Mouse (Mus musculus) midbrain, postnatal 0 days (tissue): Measurements from ENCODE around the gene Pip4k2a. TPM values are rescaled to one million over a fixed set of nuclear protein-coding genes. Genes with fewer than 3 reads are reported as not detected.
A peak's percentile ranks its signal among the peaks of the same experiment; 100 is the strongest.

Experiments used
- ATAC-seq: fragments of 200-750 bp; cut with Nextera tagmentation; 2 replicates; pipeline ENCODE4 v1.8.0; 2017; ENCODE audit warnings: moderate number of reproducible peaks, mild to moderate bottlenecking, moderate TSS enrichment, moderate library complexity; ENCODE audit not compliant: low FRiP score
- DNase-seq: peaks from one replicate; pipeline ENCODE4 v3.0.0-alpha.2; 2015; ENCODE audit warnings: low spot score
- H3K27ac ChIP-seq: fragments of 300-500 bp; sonication (generic); 2 replicates; pipeline ENCODE4 v1.5.1; 2014; ENCODE audit warnings: low read depth, mild to moderate bottlenecking, low read length, mixed read lengths
- H3K27me3 ChIP-seq: fragments of 300-500 bp; sonication (generic); 2 replicates; pipeline ENCODE4 v1.6.1; 2014; ENCODE audit warnings: low read length, control low read depth, mixed read lengths; ENCODE audit not compliant: insufficient read depth
- H3K36me3 ChIP-seq: fragments of 300-500 bp; sonication (generic); 2 replicates; pipeline ENCODE4 v1.6.1; 2014; ENCODE audit warnings: low read length, control low read depth, mixed read lengths; ENCODE audit not compliant: insufficient read depth
- H3K4me1 ChIP-seq: fragments of 300-500 bp; sonication (generic); 2 replicates; pipeline ENCODE4 v1.6.1; 2014; ENCODE audit warnings: mild to moderate bottlenecking, control low read depth, antibody characterized with exemption, low read length, mixed read lengths; ENCODE audit not compliant: insufficient read depth
- H3K4me2 ChIP-seq: fragments of 300-500 bp; sonication (generic); 2 replicates; pipeline ENCODE4 v1.6.1; 2014; ENCODE audit warnings: low read depth, mild to moderate bottlenecking, low read length, mixed read lengths; ENCODE audit not compliant: poor library complexity, severe bottlenecking
- H3K4me3 ChIP-seq: fragments of 300-500 bp; sonication (generic); 2 replicates; pipeline ENCODE4 v1.5.1; 2014; ENCODE audit warnings: low read depth, mild to moderate bottlenecking, low read length, moderate library complexity
- H3K9ac ChIP-seq: fragments of 300-500 bp; sonication (generic); replicated peaks from 2 replicates; pipeline ENCODE4 v1.6.1; 2014; ENCODE audit warnings: mild to moderate bottlenecking, low read length, moderate library complexity, mixed read lengths; ENCODE audit not compliant: poor library complexity, severe bottlenecking
- H3K9me3 ChIP-seq: fragments of 300-500 bp; sonication (generic); 2 replicates; pipeline ENCODE4 v1.6.1; 2016; ENCODE audit warnings: low read length, control low read depth
- CTCF ChIP-seq: IDR thresholded peaks from 2 replicates; pipeline ENCODE4 v1.5.1; 2016; ENCODE audit warnings: antibody characterized with exemption, mild to moderate bottlenecking
- whole genome bisulfite sequencing: fragments of 180-500 bp; shearing (Covaris S2); extraction: QIAGEN DNeasy Blood & Tissue Kit; methylation state at CpG from one replicate; pipeline ENCODE4 v1.1.7; 2014; 5-methylcytosine and 5-hydroxymethylcytosine counted together
- polyA plus RNA-seq: library from polyadenylated mRNA; unstranded; fragments of >200 nt; fragmentation: Nextera tagmentation; extraction: Ambion mirVana; gene quantifications from 2 replicates; pipeline ENCODE4 v1.2.1, GENCODE M21; 2015
- total RNA-seq: library from RNA; depleted of rRNA; stranded (reverse); fragments of >200 nt; gene quantifications from 2 replicates; pipeline ENCODE4 v1.2.3, GENCODE M21; 2014

Gene Pip4k2a
- total and polyA plus RNA-seq, 2 experiments from 2014 or later = 7.1 to 8.1 TPM

DNA sequence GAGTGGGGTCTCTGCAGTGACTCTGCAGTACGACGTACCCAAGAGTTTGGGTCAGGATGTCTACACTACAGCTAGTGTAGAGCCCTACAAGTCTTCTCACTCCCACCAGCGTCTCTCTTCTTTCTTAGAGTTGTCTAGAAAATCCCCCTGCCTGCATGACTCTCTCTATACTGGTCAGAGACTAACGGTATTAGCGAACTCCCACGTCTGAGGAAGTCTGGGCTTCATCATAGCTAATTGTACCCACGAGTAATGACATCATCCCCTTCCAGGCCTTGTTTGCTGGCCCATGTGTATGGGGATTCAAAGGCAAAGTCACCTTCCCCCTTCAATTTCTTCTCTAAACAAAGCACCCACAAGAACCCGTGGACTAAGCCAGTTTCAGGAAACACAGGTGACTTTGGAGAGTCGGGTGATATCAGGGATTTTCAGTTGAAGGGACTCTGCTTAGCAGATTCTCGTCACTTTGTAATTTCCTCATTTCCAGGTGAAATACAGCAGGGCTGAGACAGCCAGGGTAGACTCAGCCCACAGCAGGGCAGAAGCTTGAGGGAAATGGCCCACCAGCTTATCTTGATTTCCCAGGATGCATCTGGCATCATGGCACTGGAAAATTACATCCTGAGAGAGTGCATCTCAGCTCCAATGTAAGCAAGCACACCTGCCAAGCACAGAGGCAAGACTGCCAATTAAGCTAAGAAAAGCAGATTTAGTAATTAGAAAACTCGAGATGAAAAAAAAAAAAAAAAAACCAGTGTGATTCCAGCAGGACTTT, 107.5 kb downstream of the Pip4k2a start:
- TF ChIP-seq CTCF = no peak

DNA sequence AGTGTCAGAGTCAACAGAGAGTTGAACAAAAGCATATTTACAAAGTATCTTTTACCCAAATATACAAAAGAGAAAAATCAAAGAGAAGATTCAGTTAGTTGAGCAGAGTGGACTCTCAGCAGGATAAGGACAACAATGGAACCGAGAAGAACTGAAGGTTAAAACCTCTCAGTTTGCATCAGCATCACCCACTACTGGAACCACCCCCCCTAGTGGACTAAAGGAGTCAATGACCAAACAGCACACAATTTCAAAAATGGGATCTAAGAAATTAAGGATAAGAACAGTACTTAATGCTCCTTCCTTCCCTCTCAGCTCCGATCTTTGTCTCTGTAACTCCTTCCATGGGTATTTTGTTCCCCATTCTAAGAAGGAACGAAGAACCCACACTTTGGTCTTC, 113.6 kb downstream of the Pip4k2a start:
- H3K4me3 ChIP-seq = no peak overlapping the region
- H3K27ac ChIP-seq = no peak overlapping the region
- H3K9me3 ChIP-seq = no peaks in the 10 kb centered on the region
- TF ChIP-seq CTCF = peak; percentile 28
- no peaks in the 10 kb centered on the region for H3K36me3 ChIP-seq
- no peaks in the 10 kb centered on the region for H3K27me3 ChIP-seq
- H3K4me2 ChIP-seq = no peak overlapping the region
- no peak for DNase-seq
- 82% methylated on average over 3 of the region's 3 CpGs for WGBS
- H3K9ac ChIP-seq = no peak overlapping the region
- no peaks in the 10 kb centered on the region for H3K4me1 ChIP-seq
- ATAC-seq = no peak

More for the DNA sequence above, 107.5 kb downstream of the Pip4k2a start:
- Histone ChIP-seq H3K4me2 (no peak overlapping the region), H3K36me3 (no peaks in the 10 kb centered on the region), H3K27me3 (no peaks in the 10 kb centered on the region), H3K27ac (no peak overlapping the region), H3K9ac (no peak overlapping the region), H3K4me3 (no peak overlapping the region), H3K4me1 (no peaks in the 10 kb centered on the region), H3K9me3 (no peaks in the 10 kb centered on the region)
- WGBS = 68% methylated on average over 11 of the region's 11 CpGs
- ATAC-seq (no peak), DNase-seq (no peak)

DNA sequence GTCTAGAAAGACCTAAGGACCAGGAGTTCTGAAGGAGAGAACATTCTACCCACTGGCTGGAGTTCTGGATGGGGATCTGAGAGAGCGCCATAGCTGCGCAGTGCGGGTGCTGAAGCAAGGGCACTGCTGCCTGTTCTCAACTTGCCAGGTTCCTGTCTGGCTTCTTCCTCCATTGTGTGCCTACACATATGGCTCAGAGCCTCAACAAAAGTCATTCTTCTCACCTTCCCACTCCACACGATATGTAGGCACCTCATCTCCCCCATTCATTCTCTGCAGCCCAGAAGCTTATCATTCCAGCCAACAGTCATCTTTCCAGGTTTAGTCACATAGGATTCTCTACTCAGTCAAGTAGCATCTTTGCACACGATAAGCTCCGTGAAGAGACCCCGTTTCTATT, 123.3 kb downstream of the Pip4k2a start:
- Histone ChIP-seq H3K27me3 (no peaks in the 10 kb centered on the region), H3K9me3 (no peaks in the 10 kb centered on the region), H3K4me2 (no peak overlapping the region), H3K27ac (no peak overlapping the region), H3K4me1 (no peaks in the 10 kb centered on the region), H3K36me3 (no peaks in the 10 kb centered on the region), H3K9ac (no peak overlapping the region), H3K4me3 (no peak overlapping the region)
- TF ChIP-seq CTCF = no peak
- WGBS = 91% methylated on average over 7 of the region's 7 CpGs
- no peak for DNase-seq
- ATAC-seq = no peak

DNA sequence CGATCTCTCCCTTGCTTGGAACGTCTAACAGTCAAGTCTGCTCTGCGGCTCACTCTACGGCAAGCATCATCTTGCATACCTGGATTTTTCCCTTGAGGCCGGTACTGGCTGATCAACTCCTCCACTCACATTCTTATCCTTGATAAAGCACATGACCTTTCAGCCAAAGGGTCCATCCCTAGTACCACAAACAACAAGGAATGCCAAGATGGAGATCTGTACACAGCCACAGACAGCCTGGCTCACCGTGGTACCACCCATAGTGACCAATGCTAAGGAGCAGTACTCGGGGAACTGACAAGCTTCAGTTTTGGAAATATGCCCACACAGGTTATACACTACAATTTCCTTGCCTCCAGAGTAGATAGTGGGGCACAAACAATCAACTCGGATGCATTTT, 123.9 kb downstream of the Pip4k2a start:
- Histone ChIP-seq H3K4me1 (no peaks in the 10 kb centered on the region), H3K9ac (no peak overlapping the region), H3K27ac (no peak overlapping the region), H3K9me3 (no peaks in the 10 kb centered on the region), H3K4me2 (no peak overlapping the region), H3K4me3 (no peak overlapping the region), H3K27me3 (no peaks in the 10 kb centered on the region), H3K36me3 (no peaks in the 10 kb centered on the region)
- DNase-seq = no peak
- 0 out of 2 replicates have a peak, but pooled peaks have one; percentile 38 for ATAC-seq
- no peak for TF ChIP-seq CTCF
- 90% methylated on average over 8 of the region's 8 CpGs for WGBS

DNA sequence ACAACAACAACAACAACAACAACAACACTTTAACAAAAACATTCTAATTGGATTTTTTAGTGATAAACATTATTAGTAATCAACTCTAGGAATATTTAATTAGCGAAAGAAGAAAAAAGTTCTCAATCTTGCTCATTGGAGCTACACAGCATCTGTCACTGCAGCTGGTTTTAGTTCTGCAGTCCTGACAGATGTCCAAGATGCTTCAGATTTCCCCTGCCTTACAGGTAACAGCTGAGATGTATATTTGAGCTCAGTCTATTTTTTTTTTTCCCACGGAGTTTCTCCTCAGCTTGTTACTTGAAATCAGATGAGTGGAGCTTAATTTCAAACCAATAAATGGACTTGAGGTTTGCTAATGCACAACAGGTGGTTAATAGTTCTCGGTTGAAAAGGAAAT, 124.5 kb downstream of the Pip4k2a start:
- no peak for TF ChIP-seq CTCF
- H3K9me3 ChIP-seq = no peaks in the 10 kb centered on the region
- no peak overlapping the region for H3K27ac ChIP-seq
- no peak overlapping the region for H3K4me2 ChIP-seq
- DNase-seq = no peak
- no peak for ATAC-seq
- H3K9ac ChIP-seq = no peak overlapping the region
- no peaks in the 10 kb centered on the region for H3K27me3 ChIP-seq
- no peak overlapping the region for H3K4me3 ChIP-seq
- no peaks in the 10 kb centered on the region for H3K36me3 ChIP-seq
- WGBS = 79% methylated on average over 3 of the region's 3 CpGs
- no peaks in the 10 kb centered on the region for H3K4me1 ChIP-seq

DNA sequence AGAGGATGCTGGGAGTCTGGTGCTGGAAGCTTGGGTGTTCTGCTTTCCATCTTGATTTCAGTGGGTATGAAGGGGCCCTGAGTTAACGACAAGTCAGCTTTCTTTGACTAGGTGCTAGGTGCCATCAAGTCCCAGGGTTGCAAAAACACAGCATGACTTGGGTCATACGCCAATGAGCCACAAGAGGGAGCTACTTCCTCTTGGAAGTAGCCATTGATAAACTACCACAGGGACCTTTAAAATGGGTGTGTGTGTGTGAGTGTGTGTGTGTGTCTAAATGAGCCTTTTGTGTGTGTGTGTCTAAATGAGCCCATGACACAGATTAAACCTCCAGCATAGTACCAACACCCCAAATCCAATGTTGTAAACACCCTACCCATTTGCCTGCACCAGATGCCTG, 125.1 kb downstream of the Pip4k2a start:
- DNase-seq (peak; percentile 66), ATAC-seq (no peak)
- WGBS = 14% methylated on average over 2 of the region's 2 CpGs
- no peak overlapping the region for H3K4me2 ChIP-seq
- no peak overlapping the region for H3K4me3 ChIP-seq
- no peak overlapping the region for H3K9ac ChIP-seq
- no peak overlapping the region for H3K27ac ChIP-seq
- H3K9me3 ChIP-seq = no peaks in the 10 kb centered on the region
- peak; percentile 77 for TF ChIP-seq CTCF
- no peaks in the 10 kb centered on the region for H3K4me1 ChIP-seq
- H3K36me3 ChIP-seq = no peaks in the 10 kb centered on the region
- H3K27me3 ChIP-seq = no peaks in the 10 kb centered on the region
